Mouse (Mus musculus) naive thymus-derived CD4-positive, alpha-beta T cell, adult 2 months (primary cell): ENCODE measurements around the gene Gm17727.
"Not testable (repeated sequence)": the region's sequence is repeated elsewhere in the genome, so short reads cannot be mapped to it uniquely, and the experiment has no call there.

Experiments used
- DNase-seq: peaks from one replicate; pipeline ENCODE4 v3.0.0-alpha.2; 2011; ENCODE audit warnings: low read depth

Gm17727 gene

GRCm38 (mm10) chr9:35778009-35778408 is at the start of gene Gm17727:
Gm17727 (minus strand) TSS chr9:35778109.
- no peak for DNase-seq

GRCm38 (mm10) chr9:35817881-35818280 is 40.0 kb upstream of the Gm17727 start:
- not testable (repeated sequence) for DNase-seq

- no peak for DNase-seq
These were observed 20.2 kb upstream of the Gm17727 start for GRCm38 (mm10) chr9:35798146-35798545.

GRCm38 (mm10) chr9:35790001-35790400 is 12.1 kb upstream of the Gm17727 start, which contains the start of the genes Gm27235 and D730048I06Rik:
Gm27235 (minus strand) TSS chr9:35790101.
D730048I06Rik (minus strand) TSS chr9:35790112.
- DNase-seq: no peak

- no peak for DNase-seq
These were observed 21.1 kb downstream of the Gm17727 start for GRCm38 (mm10) chr9:35756843-35757242.

- no peak for DNase-seq
These were observed 37.2 kb downstream of the Gm17727 start, which contains the start of gene Gm17677 for GRCm38 (mm10) chr9:35740749-35741148. Gm17677 (plus strand) TSS chr9:35741049.
